Mouse (Mus musculus): ENCODE data around the gene Klhl6. TPM values are rescaled to one million over a fixed set of nuclear protein-coding genes. Genes with fewer than 3 reads are reported as not detected.
A peak's percentile ranks its signal among the peaks of the same experiment; 100 is the strongest.
"Not testable (repeated sequence)": the region's sequence is repeated elsewhere in the genome, so short reads cannot be mapped to it uniquely, and the experiment has no call there.

The Klhl6 gene
- polyA plus RNA-seq (2015; fragmentation: Nextera tagmentation; extraction: Ambion mirVana), result 7.9 and 9.8 TPM in 2 replicates

DNA sequence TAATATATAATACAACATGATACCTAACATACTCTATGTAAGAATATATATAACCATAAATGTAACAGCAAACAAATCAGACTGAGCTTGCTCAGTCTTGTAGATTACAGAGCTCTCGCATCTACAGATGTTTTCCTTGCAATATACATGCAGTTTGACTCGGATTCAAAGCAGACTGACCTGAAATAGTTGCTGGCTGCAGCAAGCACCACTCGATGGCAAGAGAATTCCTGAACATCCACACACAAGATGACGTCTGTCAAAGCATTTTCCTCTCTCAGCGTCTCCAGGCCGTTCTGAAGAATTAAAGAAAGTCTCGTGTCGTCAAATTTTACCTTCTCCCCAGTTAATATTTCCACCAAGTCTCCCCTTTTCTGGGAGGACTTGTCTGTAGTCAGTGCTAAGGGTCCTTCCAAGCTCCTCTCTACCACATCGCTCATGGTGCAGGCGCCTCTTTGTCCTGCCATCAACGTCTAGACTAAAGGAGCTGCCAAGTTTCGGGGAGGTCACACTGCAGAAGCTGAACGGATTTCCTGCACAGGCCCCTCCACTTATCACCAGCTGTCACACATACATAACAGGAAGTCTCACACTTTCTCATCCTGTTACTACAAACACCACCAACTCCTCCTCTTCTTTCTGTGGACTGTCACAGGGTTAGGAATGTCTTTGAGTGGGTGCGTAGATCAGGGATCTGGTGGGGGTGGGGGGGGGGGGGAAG is at the start of gene Klhl6:
TSS of gene Klhl6 (minus strand) at position 501 of the 721 bp plus-strand sequence.
- peak; percentile 58; the same call in 1 of the 2 replicates for ATAC-seq (ENCODE audit: insufficient read depth, low FRiP score, low read depth)
- Histone ChIP-seq H3K9me3 (no peaks in the 10 kb centered on the region), H3K4me3 (replicated peaks) (peak within 1 kb of the TSS; percentile 22), H3K9ac (no peak within 1 kb of the TSS), H3K27me3 (replicated peaks) (no peaks in the 10 kb centered on the region), H3K27ac (peak within 1 kb of the TSS; percentile 23; the same call in 1 of the 2 replicates), H3K4me1 (no peaks in the 10 kb centered on the region), H3K4me2 (peak within 1 kb of the TSS; percentile 24), H3K36me3 (no peaks in the 10 kb centered on the region)
- WGBS, result 27% methylated on average over 14 of the region's 14 CpGs

GRCm38 (mm10) chr16:20027241-20027640 is 44.4 kb upstream of the Klhl6 start:
- not testable (repeated sequence) for H3K36me3 ChIP-seq; H3K9me3 ChIP-seq; H3K4me2 ChIP-seq; H3K4me3 ChIP-seq (replicated peaks); ATAC-seq (ENCODE audit: insufficient read depth, low FRiP score, low read depth); H3K4me1 ChIP-seq; H3K27ac ChIP-seq; H3K27me3 ChIP-seq (replicated peaks); H3K9ac ChIP-seq
- WGBS, result 82% methylated on average over 3 of the region's 4 CpGs

- 76% methylated on average over 1 of the region's 1 CpGs for WGBS
- H3K27ac ChIP-seq, result no peak overlapping the region
- H3K4me3 ChIP-seq (replicated peaks), result no peak overlapping the region
- no peak overlapping the region for H3K4me2 ChIP-seq
- H3K27me3 ChIP-seq (replicated peaks), result no peaks in the 10 kb centered on the region
- H3K9me3 ChIP-seq, result no peaks in the 10 kb centered on the region
- no peaks in the 10 kb centered on the region for H3K36me3 ChIP-seq
- H3K9ac ChIP-seq, result no peak overlapping the region
- ATAC-seq (ENCODE audit: insufficient read depth, low FRiP score, low read depth), result no peak
- no peaks in the 10 kb centered on the region for H3K4me1 ChIP-seq
Observed at GRCm38 (mm10) chr16:20022821-20023220, 40.0 kb upstream of the Klhl6 start.

DNA sequence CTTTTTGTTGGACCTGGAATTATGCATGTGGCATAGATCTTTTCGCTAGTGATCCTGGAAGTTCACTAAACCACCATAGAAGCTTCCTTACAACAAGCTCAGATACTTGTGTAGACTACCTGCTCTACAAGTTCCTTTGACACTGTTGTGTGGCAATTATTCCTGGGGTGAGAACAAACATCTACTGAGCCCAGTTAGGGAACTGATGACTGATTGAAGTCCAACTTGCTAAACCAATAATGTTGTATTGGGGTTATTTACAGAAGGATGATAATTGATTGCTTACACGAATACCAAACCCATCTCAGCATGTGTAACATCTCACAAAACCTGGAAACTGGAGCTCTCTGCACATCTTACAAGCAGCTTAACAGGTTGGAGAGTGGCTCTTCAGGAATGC is 39.0 kb upstream of the Klhl6 start:
- 56% methylated on average over 2 of the region's 2 CpGs for WGBS
- ATAC-seq (ENCODE audit: insufficient read depth, low FRiP score, low read depth), result no peak
- no peak overlapping the region for H3K9ac ChIP-seq
- H3K27me3 ChIP-seq (replicated peaks), result no peaks in the 10 kb centered on the region
- H3K27ac ChIP-seq, result no peak overlapping the region
- H3K4me2 ChIP-seq, result no peak overlapping the region
- H3K4me3 ChIP-seq (replicated peaks), result no peak overlapping the region
- no peaks in the 10 kb centered on the region for H3K36me3 ChIP-seq
- H3K9me3 ChIP-seq, result no peaks in the 10 kb centered on the region
- H3K4me1 ChIP-seq, result no peaks in the 10 kb centered on the region

DNA sequence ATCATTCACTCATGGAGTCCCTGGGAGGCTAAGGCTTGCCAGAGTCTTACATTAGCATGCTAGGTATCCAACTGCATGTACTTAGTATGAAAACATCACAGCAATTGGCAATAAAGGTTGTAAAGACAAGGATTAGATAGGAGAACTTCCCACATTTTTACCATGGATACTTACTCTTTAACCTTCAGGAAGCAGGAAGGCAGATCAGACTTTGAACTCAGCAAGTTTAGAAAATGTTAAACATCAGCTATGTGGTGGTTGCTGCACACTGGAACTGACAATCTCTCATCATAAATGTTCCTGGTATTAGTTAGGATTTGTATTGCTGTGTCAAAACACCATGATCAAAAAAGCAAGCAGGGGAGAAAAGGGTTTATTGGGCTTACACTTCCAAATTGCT is 29.8 kb upstream of the Klhl6 start:
- no peak for ATAC-seq (ENCODE audit: insufficient read depth, low FRiP score, low read depth)
- no peak overlapping the region for H3K4me3 ChIP-seq (replicated peaks)
- no peaks in the 10 kb centered on the region for H3K9me3 ChIP-seq
- H3K36me3 ChIP-seq, result no peaks in the 10 kb centered on the region
- H3K4me2 ChIP-seq, result no peak overlapping the region
- no peak overlapping the region for H3K9ac ChIP-seq
- H3K27me3 ChIP-seq (replicated peaks), result no peaks in the 10 kb centered on the region
- no peak overlapping the region for H3K27ac ChIP-seq
- no peaks in the 10 kb centered on the region for H3K4me1 ChIP-seq

DNA sequence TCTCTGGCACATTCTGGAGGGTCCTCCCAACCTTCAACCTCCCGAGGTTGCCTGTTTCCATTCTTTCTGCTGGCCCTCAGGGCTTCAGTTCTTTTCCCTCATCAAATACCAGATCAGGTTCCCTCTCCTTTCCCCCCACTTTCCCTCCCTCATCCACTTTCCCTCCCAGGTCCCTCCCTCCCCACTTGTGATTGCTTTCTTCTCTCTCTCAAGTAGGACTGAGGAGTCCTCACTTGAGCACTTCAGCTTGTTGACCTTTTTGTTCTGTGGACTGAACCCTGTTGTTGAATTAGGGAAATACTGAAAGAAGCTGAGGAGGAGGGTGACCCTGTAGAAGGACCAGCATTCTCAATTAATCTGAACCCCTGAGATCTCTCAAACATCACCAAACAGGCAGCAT is 23.2 kb upstream of the Klhl6 start:
- Histone ChIP-seq H3K9me3 (no peaks in the 10 kb centered on the region), H3K27ac (no peak overlapping the region), H3K27me3 (replicated peaks) (no peaks in the 10 kb centered on the region), H3K36me3 (no peaks in the 10 kb centered on the region), H3K4me2 (no peak overlapping the region), H3K4me3 (replicated peaks) (no peak overlapping the region), H3K4me1 (no peaks in the 10 kb centered on the region), H3K9ac (no peak overlapping the region)
- WGBS, result 43% methylated on average over 1 of the region's 1 CpGs
- no peak for ATAC-seq (ENCODE audit: insufficient read depth, low FRiP score, low read depth)

DNA sequence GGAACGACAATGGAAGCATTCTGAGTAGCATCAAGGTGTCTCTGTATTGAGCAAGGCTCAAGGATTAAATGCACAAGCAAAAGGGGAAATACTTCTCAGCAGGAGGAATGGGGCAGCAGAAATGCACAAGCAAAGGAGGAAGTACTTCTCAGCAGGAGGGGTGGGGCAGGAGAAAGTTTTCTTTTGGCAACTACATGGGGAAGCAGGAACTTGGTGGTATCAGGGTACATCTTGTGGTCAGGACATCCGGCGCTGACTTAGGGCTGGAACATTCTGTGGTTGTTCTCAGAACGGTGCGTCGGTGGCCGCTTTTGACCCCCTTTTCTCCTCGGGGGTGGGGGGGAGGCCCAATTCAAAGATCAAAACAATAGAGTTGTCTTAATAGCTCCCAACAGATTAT is 17.4 kb upstream of the Klhl6 start:
- not testable (repeated sequence) for H3K4me1 ChIP-seq; H3K36me3 ChIP-seq; H3K4me2 ChIP-seq; H3K27me3 ChIP-seq (replicated peaks); H3K27ac ChIP-seq; H3K9ac ChIP-seq; H3K9me3 ChIP-seq; H3K4me3 ChIP-seq (replicated peaks); ATAC-seq (ENCODE audit: insufficient read depth, low FRiP score, low read depth)
- 87% methylated on average over 8 of the region's 8 CpGs for WGBS

- no peaks in the 10 kb centered on the region for H3K9me3 ChIP-seq
- no peaks in the 10 kb centered on the region for H3K4me1 ChIP-seq
- 83% methylated on average over 7 of the region's 7 CpGs for WGBS
- ATAC-seq (ENCODE audit: insufficient read depth, low FRiP score, low read depth), result no peak
- H3K36me3 ChIP-seq, result no peaks in the 10 kb centered on the region
- H3K27me3 ChIP-seq (replicated peaks), result no peaks in the 10 kb centered on the region
- no peak overlapping the region for H3K27ac ChIP-seq
- no peak overlapping the region for H3K9ac ChIP-seq
- no peak overlapping the region for H3K4me2 ChIP-seq
- no peak overlapping the region for H3K4me3 ChIP-seq (replicated peaks)
Observed at GRCm38 (mm10) chr16:19997616-19998015, 14.8 kb upstream of the Klhl6 start.

DNA sequence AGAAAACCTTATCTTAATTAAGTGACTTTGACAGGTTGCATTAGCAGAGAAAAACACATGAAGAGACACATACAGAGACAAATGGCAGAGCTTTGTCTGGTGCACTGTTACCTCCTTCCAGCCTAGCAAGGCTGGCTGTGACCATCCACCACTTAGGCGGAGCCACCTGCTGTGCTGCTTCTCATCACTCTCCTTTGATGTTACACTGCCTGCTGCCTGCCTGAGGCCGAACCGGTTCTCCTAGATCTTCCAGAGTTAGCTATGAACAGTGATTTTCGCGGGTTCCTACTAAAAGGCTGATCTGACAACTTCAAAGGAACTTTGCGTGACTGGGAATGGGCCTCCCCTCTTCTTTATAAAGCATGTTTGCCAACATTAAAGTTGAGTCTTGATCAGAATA is 14.1 kb upstream of the Klhl6 start:
- not testable (repeated sequence) for H3K27me3 ChIP-seq (replicated peaks); H3K9ac ChIP-seq; H3K27ac ChIP-seq; H3K4me1 ChIP-seq; H3K4me3 ChIP-seq (replicated peaks); H3K4me2 ChIP-seq; H3K36me3 ChIP-seq; ATAC-seq (ENCODE audit: insufficient read depth, low FRiP score, low read depth); H3K9me3 ChIP-seq
- WGBS, result 25% methylated on average over 6 of the region's 6 CpGs

DNA sequence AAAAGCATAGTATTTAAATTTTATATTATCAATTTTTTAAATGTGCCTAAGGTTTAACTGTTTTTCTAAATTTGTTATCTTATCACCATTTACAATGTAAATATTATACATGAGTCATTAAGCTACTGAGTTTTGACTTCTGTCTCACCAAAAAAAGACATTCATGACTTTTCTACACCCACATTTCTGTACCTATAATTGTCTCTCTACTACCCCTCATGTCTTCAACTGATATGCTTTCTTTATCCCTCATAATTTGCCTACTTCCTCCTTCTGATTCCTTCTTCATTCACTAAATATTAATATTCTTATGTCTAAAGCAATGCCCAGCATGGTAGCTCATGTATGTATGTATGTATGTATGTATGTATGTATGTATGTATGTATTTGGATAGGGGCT is 13.0 kb upstream of the Klhl6 start:
- ATAC-seq (ENCODE audit: insufficient read depth, low FRiP score, low read depth), result no peak
- Histone ChIP-seq H3K4me2 (no peak overlapping the region), H3K36me3 (no peaks in the 10 kb centered on the region), H3K4me3 (replicated peaks) (no peak overlapping the region), H3K9me3 (no peaks in the 10 kb centered on the region), H3K27me3 (replicated peaks) (no peaks in the 10 kb centered on the region), H3K27ac (no peak overlapping the region), H3K9ac (no peak overlapping the region), H3K4me1 (no peaks in the 10 kb centered on the region)

- 85% methylated on average over 3 of the region's 3 CpGs for WGBS
- ATAC-seq (ENCODE audit: insufficient read depth, low FRiP score, low read depth), result no peak
- H3K4me2 ChIP-seq, result no peak overlapping the region
Observed at GRCm38 (mm10) chr16:19993278-19993677, 10.4 kb upstream of the Klhl6 start.

DNA sequence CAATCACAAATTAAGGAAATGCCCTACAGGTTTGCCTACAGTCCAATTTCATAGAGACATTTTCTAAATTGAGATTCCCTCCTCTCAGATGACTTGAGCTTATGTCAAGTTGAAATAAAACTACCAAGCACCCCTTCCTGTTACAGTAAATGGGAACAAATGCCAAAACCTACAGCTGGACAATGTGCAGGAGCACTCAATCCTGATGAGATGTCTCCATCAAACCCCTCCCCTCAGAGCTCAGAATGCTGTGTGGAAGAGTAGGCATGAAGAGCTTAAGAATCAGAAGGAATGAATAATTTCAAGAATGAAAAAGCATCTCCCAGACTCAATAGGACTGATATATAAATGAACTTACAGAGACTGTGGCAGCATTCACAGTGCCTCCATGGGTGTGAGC is 7.7 kb upstream of the Klhl6 start:
- Histone ChIP-seq H3K27ac (no peak overlapping the region), H3K9ac (no peak overlapping the region), H3K4me1 (no peaks in the 10 kb centered on the region), H3K4me2 (no peak overlapping the region), H3K36me3 (no peaks in the 10 kb centered on the region), H3K27me3 (replicated peaks) (no peaks in the 10 kb centered on the region), H3K4me3 (replicated peaks) (no peak overlapping the region), H3K9me3 (no peaks in the 10 kb centered on the region)
- ATAC-seq (ENCODE audit: insufficient read depth, low FRiP score, low read depth), result no peak

More at GRCm38 (mm10) chr16:19993278-19993677, 10.4 kb upstream of the Klhl6 start:
- no peaks in the 10 kb centered on the region for H3K27me3 ChIP-seq (replicated peaks)
- no peaks in the 10 kb centered on the region for H3K4me1 ChIP-seq
- H3K9ac ChIP-seq, result no peak overlapping the region
- H3K27ac ChIP-seq, result no peak overlapping the region
- H3K9me3 ChIP-seq, result no peaks in the 10 kb centered on the region
- no peak overlapping the region for H3K4me3 ChIP-seq (replicated peaks)
- no peaks in the 10 kb centered on the region for H3K36me3 ChIP-seq

- H3K27ac ChIP-seq, result no peak overlapping the region
- no peak for ATAC-seq (ENCODE audit: insufficient read depth, low FRiP score, low read depth)
- WGBS, result 79% methylated on average over 2 of the region's 2 CpGs
- no peaks in the 10 kb centered on the region for H3K36me3 ChIP-seq
- no peaks in the 10 kb centered on the region for H3K27me3 ChIP-seq (replicated peaks)
- H3K4me3 ChIP-seq (replicated peaks), result no peak overlapping the region
- no peak overlapping the region for H3K4me2 ChIP-seq
- no peaks in the 10 kb centered on the region for H3K4me1 ChIP-seq
- no peak overlapping the region for H3K9ac ChIP-seq
- H3K9me3 ChIP-seq, result no peaks in the 10 kb centered on the region
Observed at GRCm38 (mm10) chr16:19987589-19987988, 4.8 kb upstream of the Klhl6 start.

Data from stomach, embryonic 15.5 days (tissue).